Mouse (Mus musculus) hindbrain, postnatal 0 days (tissue): ENCODE data around the gene Btbd8. TPM values are rescaled to one million over a fixed set of nuclear protein-coding genes. Genes with fewer than 3 reads are reported as not detected.

Experiments used
- ATAC-seq: fragments of 200-750 bp; cut with Nextera tagmentation; 2 replicates; pipeline ENCODE4 v1.8.0; 2017; ENCODE audit warnings: mild to moderate bottlenecking, moderate TSS enrichment, moderate library complexity
- DNase-seq: peaks from one replicate; pipeline ENCODE4 v3.0.0-alpha.2; 2015; ENCODE audit warnings: low spot score
- H3K27ac ChIP-seq: fragments of 300-500 bp; sonication (generic); 2 replicates; pipeline ENCODE4 v1.5.1; 2014; ENCODE audit warnings: mild to moderate bottlenecking
- H3K27me3 ChIP-seq: fragments of 300-500 bp; sonication (generic); 2 replicates; pipeline ENCODE4 v1.6.1; 2014; ENCODE audit warnings: low read length, mixed read lengths; ENCODE audit not compliant: insufficient read depth
- H3K36me3 ChIP-seq: fragments of 300-500 bp; sonication (generic); 2 replicates; pipeline ENCODE4 v1.6.1; 2014; ENCODE audit warnings: low read length, mixed read lengths; ENCODE audit not compliant: insufficient read depth
- H3K4me1 ChIP-seq: fragments of 300-500 bp; sonication (generic); 2 replicates; pipeline ENCODE4 v1.6.1; 2014; ENCODE audit warnings: antibody characterized with exemption, low read length, mixed read lengths; ENCODE audit not compliant: insufficient read depth
- H3K4me2 ChIP-seq: fragments of 300-500 bp; sonication (generic); 2 replicates; pipeline ENCODE4 v1.6.1; 2014; ENCODE audit warnings: low read depth, mild to moderate bottlenecking, low read length, moderate library complexity, mixed read lengths
- H3K4me3 ChIP-seq: fragments of 300-500 bp; sonication (generic); 2 replicates; pipeline ENCODE4 v1.5.1; 2014; ENCODE audit warnings: low read length
- H3K9ac ChIP-seq: fragments of 300-500 bp; sonication (generic); replicated peaks from 2 replicates; pipeline ENCODE4 v1.6.1; 2014; ENCODE audit warnings: mild to moderate bottlenecking, low read length, moderate library complexity, mixed read lengths
- H3K9me3 ChIP-seq: fragments of 300-500 bp; sonication (generic); 2 replicates; pipeline ENCODE4 v1.6.1; 2016; ENCODE audit warnings: low read length, mixed read lengths
- CTCF ChIP-seq: IDR thresholded peaks from 2 replicates; pipeline ENCODE4 v1.5.1; 2016; ENCODE audit warnings: antibody characterized with exemption, control low read depth, low read depth
- WGBS: fragments of 180-500 bp; shearing (Covaris S2); extraction: QIAGEN DNeasy Blood & Tissue Kit; methylation state at CpG from one replicate; pipeline ENCODE4 v1.1.7; 2014; 5-methylcytosine and 5-hydroxymethylcytosine counted together
- polyA plus RNA-seq: library from polyadenylated mRNA; unstranded; fragments of >200 nt; fragmentation: Nextera tagmentation; extraction: Ambion mirVana; gene quantifications from 2 replicates; pipeline ENCODE4 v1.2.1, GENCODE M21; 2015
- total RNA-seq: library from RNA; depleted of rRNA; stranded (reverse); fragments of >200 nt; gene quantifications from 2 replicates; pipeline ENCODE4 v1.2.3, GENCODE M21; 2014

The Btbd8 gene
- total and polyA plus RNA-seq, 2 experiments from 2014 or later, result 23.0 to 26.5 TPM

- 29% methylated on average over 10 of the region's 10 CpGs for WGBS
- DNase-seq, result peak; percentile 91
- peak; percentile 96 for ATAC-seq
- TF ChIP-seq CTCF, result no peak
- Histone ChIP-seq H3K9me3 (no peaks in the 10 kb centered on the region), H3K4me2 (peak overlapping the region; percentile 60), H3K27me3 (no peaks in the 10 kb centered on the region), H3K36me3 (no peaks in the 10 kb centered on the region), H3K4me1 (no peaks in the 10 kb centered on the region; the same call in 1 of the 2 replicates), H3K4me3 (peak overlapping the region; percentile 45), H3K9ac (peak overlapping the region; percentile 53), H3K27ac (peak overlapping the region; percentile 85)
These were observed 60.0 kb downstream of the Btbd8 start for GRCm38 (mm10) chr5:107497519-107498501.

DNA sequence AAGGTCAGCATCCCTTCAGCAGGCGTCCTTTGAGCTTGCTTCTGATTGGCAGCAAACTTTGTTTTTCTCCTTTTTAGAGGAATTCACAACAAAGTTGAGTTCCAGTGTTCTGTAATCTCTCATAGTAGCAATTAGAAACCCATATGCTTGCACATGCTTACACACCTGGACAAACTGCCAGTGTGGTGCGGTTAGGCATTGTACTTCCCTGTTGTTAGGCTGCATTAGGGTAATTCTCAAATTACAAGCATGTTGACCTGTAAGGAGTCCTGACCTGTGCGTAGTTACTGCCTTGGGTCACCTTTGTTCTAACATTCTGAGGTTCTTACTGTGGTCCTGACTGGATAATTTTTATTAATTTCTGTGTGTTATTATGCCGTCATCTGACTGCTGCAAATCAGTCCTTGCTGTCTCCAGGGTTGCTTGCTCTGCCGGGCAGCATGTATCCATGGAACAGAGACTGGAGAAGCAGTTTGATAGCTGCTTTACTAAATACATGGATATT lies 61.1 kb downstream of the Btbd8 start:
- no peak for DNase-seq
- TF ChIP-seq CTCF, result no peak
- H3K9me3 ChIP-seq, result no peaks in the 10 kb centered on the region
- peak overlapping the region; percentile 45 for H3K4me3 ChIP-seq
- H3K4me2 ChIP-seq, result peak overlapping the region; percentile 60
- 44% methylated on average over 5 of the region's 5 CpGs for WGBS
- H3K27me3 ChIP-seq, result no peaks in the 10 kb centered on the region
- no peak for ATAC-seq
- H3K9ac ChIP-seq, result peak overlapping the region; percentile 53
- peak overlapping the region; percentile 85; the same call in 1 of the 2 replicates for H3K27ac ChIP-seq
- no peaks in the 10 kb centered on the region for H3K36me3 ChIP-seq
- H3K4me1 ChIP-seq, result no peaks in the 10 kb centered on the region; the same call in 1 of the 2 replicates

DNA sequence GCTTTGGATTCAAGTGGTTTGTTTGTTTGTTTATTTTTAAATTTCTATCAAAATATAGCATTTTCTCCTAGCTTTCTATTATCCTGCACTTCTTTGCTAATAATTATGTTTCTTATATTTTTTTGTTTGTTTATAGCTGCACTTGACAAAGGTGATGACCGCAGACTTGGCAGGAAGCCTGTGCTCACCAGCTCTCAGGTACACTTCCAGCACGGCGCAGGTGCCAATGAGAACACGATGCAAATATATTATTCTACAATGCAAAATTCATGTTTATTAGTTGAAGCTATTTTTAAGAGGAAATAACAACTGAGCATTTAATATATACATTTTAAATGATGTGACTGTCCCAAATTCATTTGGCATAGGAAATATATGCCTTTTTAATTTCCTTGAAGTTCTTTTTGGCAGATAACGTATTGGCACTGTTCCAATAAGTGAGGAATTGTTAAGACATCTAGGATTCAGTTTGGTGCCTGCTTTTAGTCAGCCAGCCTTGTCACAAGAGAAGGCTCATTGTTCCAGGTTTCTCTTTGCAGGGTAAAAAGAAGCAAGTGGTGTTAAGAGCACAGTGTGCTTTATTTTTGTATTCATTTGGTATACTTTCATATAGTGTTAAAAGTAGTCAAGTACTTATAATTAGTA lies 62.2 kb downstream of the Btbd8 start:
- Histone ChIP-seq H3K4me2 (peak overlapping the region; percentile 27; the same call in 1 of the 2 replicates), H3K36me3 (peaks cover 8% of the 10 kb centered on the region; the same call in 1 of the 2 replicates), H3K4me1 (no peaks in the 10 kb centered on the region; the same call in 1 of the 2 replicates), H3K27ac (no peak overlapping the region), H3K9ac (no peak overlapping the region), H3K9me3 (no peaks in the 10 kb centered on the region), H3K4me3 (no peak overlapping the region), H3K27me3 (no peaks in the 10 kb centered on the region)
- no peak for TF ChIP-seq CTCF
- WGBS, result 74% methylated on average over 5 of the region's 5 CpGs
- no peak for DNase-seq
- ATAC-seq, result no peak

GRCm38 (mm10) chr5:107500741-107501140 lies 62.9 kb downstream of the Btbd8 start:
- no peak for ATAC-seq
- no peaks in the 10 kb centered on the region; the same call in 1 of the 2 replicates for H3K4me1 ChIP-seq
- H3K36me3 ChIP-seq, result peaks cover 13% of the 10 kb centered on the region; the same call in 1 of the 2 replicates
- H3K4me3 ChIP-seq, result no peak overlapping the region
- WGBS, result 63% methylated on average over 1 of the region's 1 CpGs
- no peak for DNase-seq
- H3K27ac ChIP-seq, result no peak overlapping the region
- no peaks in the 10 kb centered on the region for H3K27me3 ChIP-seq
- H3K9me3 ChIP-seq, result no peaks in the 10 kb centered on the region
- TF ChIP-seq CTCF, result no peak
- no peak overlapping the region for H3K9ac ChIP-seq
- no peak overlapping the region for H3K4me2 ChIP-seq

GRCm38 (mm10) chr5:107507321-107507720 lies 69.5 kb downstream of the Btbd8 start, which contains the start of gene Gm42669:
Gene Gm42669, plus strand, starts transcription at chr5:107507621.
- Histone ChIP-seq H3K4me2 (no peak within 1 kb of the TSS), H3K9me3 (no peaks in the 10 kb centered on the region), H3K27ac (no peak within 1 kb of the TSS), H3K9ac (no peak within 1 kb of the TSS), H3K4me3 (no peak within 1 kb of the TSS), H3K36me3 (peaks cover 37% of the 10 kb centered on the region; the same call in 1 of the 2 replicates), H3K4me1 (no peaks in the 10 kb centered on the region), H3K27me3 (no peaks in the 10 kb centered on the region)
- 75% methylated on average over 4 of the region's 4 CpGs for WGBS
- no peak for TF ChIP-seq CTCF
- no peak for ATAC-seq
- DNase-seq, result no peak

DNA sequence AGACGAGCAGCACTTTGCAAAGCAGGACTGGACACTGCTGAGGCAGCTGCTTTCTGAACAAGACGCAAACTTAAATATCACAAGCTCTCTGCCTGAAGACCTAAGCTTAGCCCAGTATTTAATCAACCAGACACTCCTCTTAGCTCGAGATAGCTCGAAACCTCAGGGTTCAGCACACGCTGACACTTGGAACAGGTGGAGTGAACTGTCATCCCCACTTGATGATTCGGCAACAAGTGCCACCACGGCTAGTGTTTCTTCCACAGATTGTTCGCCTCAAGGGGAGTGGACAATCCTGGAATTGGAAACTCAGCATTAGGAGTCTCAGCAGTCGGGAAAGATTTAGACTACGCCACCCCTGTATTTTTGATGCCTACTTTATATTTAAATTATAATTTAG lies 72.7 kb downstream of the Btbd8 start:
- Histone ChIP-seq H3K27ac (no peak overlapping the region), H3K36me3 (peaks cover 24% of the 10 kb centered on the region; the same call in 1 of the 2 replicates), H3K9me3 (no peaks in the 10 kb centered on the region), H3K4me1 (no peaks in the 10 kb centered on the region), H3K27me3 (no peaks in the 10 kb centered on the region), H3K4me2 (no peak overlapping the region), H3K4me3 (no peak overlapping the region), H3K9ac (no peak overlapping the region)
- whole genome bisulfite sequencing, result 90% methylated on average over 10 of the region's 10 CpGs
- no peak for TF ChIP-seq CTCF
- ATAC-seq (no peak), DNase-seq (no peak)
